Mouse (Mus musculus) heart, adult 2 months (tissue): ENCODE results near the gene Cnnm1.
A peak's percentile ranks its signal among the peaks of the same experiment; 100 is the strongest.

Experiments
- CTCF ChIP-seq: fragments of 200-600 bp; IDR thresholded peaks from 2 replicates; pipeline ENCODE4 v1.8.1; 2022; ENCODE audit warnings: antibody characterized with exemption, mild to moderate bottlenecking, moderate library complexity
- EP300 ChIP-seq: fragments of 200-500 bp; IDR thresholded peaks from 2 replicates; pipeline ENCODE4 v1.6.1; 2011; ENCODE audit warnings: low read depth, low read length, control low read depth; ENCODE audit not compliant: insufficient read depth

DNA sequence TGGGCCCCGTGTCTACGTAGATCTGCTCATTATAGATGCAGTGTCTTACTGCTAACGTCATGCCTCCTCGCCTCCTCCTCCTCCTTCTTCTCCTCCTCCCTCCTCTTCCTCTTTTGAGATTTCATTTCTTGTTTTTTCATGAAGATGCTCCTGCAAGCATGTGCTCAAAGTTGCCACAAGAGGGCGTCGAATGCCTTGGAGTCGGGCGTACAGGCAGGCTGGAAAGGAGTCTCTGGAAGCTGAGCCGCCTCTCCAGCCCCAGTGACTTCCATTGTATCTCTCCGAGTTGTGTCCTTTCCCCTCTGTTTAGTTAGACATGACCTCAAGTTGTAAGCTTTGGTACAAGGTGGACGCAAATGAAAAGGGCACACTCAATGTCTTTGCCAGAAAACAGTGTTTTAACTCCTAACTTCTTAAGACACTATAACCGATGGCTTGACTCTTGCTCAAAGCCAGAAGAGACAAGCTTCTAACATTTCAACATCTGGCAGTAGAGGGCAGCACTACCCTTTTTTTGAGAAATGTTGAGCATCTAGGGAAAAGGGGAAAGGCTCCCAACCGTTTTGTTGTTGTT, 90.0 kb downstream of the Cnnm1 start:
- TF ChIP-seq CTCF: peak; percentile 80
- no peak for TF ChIP-seq EP300
